Mouse (Mus musculus) T-helper 17 cell (primary cell): ENCODE results near the gene Ubn2.
"Not testable (repeated sequence)": the region's sequence is repeated elsewhere in the genome, so short reads cannot be mapped to it uniquely, and the experiment has no call there.

Experiments used
- in situ Hi-C, 2 experiments: fragments of 300-600 bp; cut with MboI, MseI; formaldehyde crosslinking; loops; 1 replicate in 1 of 2; 2 replicates in 1 of 2; pipeline ENCODE4 v1.15.1; 2025; ENCODE audit warnings: high pct_unique_total_duplicates in 2 of 2

The Ubn2 gene

DNA sequence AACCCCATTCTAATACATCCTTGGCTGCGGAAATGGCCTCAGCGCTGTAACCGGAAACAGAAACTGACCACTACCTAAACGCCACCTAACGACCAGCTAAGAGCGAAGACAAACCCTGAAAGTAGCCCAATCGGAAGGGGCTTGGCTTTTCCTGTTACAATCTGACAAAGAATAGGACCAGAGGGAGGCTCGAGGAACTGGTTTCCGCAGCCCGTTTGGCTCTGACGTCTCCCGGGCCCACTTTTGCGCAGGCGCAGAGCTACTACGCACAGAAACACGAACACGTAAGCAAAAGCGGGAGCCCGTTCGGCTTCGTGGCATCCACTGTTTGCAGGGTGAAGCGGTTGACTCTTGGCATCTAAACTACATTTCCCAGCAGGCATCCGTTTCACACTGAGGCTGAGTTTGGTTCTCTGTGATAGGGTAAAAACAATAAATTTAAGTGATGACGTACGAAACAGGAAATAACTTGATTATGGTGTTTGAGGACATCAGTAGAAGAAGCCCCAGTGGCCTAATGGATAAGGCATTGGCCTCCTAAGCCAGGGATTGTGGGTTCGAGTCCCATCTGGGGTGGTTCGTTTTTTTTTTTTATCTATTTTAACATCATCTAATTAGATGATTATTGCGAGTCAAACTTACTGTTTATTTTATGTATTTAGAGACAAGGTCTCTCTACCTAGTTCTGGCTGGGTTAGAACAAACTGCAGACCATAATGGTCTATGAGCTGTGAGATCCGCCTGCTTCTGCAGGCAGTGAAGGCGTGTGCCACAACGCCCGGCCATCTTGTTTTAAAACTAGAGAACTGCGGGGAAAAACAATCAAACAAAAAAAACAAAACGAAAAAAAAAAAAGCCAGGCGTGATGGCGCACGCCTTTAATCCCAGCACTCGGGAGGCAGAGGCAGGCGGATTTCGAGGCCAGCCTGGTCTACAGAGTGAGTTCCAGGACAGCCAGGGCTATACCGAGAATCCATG is 100.0 kb downstream of the Ubn2 start, which contains the start of gene Fmc1:
TSS of gene Fmc1 (plus strand) at position 75 of the 978 bp plus-strand sequence.
- in situ Hi-C loops: loop anchor here in 1 of 2 experiments (5.0 kb wide), 1 partner anchor 151 kb away; the partner anchor contains the start of gene Ttc26

- in situ Hi-C loops: loop anchor here in 1 of 2 experiments (5.0 kb wide), 1 partner anchor 153 kb away; the partner anchor contains the start of gene Ttc26
Observed at GRCm38 (mm10) chr6:38534640-38535365, 101.1 kb downstream of the Ubn2 start.

DNA sequence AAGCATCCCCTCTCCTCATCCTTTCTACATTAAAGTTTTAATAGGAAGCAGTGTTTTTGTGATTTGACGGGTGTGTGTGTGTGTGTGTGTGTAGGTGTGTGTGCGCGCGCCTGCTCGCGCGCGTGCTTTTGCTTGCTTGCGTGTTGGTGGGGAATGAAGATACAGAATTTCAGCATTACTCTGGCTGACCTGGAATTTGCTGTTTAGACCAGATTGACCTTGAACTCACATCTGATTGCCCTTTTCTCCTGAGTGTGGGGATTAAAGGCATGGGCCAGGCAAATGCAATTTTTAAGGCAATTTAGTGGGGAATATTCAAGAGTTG is 101.6 kb downstream of the Ubn2 start:
- in situ Hi-C loops: no loop called here

DNA sequence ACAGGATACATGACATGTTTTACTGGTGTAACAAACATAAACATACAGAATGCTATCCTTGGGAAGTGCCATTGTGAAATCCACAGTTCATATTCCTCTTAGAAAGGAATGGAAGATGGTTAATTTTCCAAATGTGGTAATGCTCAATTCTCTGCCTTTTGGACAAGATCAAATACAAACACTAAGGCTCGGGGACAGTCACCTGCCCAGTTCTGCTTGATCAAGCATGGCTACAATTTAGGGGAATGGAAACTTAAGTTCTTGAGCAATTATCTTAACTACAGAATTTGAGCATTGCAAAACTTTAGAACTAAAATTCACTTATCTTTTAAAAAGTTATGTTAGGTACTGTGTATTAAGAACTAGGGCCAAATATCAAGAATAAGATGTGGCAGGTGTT is 102.0 kb downstream of the Ubn2 start:
- in situ Hi-C loops: no loop called here

- in situ Hi-C loops: not testable (repeated sequence)
Observed at GRCm38 (mm10) chr6:38544141-38544540, 110.4 kb downstream of the Ubn2 start.

DNA sequence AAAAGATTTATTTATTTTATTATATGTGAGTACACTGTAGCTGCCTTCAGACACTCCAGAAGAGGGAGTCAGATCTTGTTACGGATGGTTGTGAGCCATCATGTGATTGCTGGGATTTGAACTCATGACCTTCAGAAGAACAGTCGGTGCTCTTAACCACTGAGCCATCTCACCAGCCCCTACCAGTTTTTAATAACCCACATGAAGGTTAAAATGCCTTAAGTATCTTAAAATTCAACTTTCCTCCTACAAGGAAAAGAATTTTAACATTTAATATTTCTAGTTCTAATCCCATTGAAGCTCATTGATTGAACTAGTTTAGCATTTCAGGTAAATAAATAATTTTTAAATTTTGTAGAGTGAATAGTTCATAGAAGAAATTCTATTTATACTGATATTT is 113.3 kb downstream of the Ubn2 start:
- in situ Hi-C loops: not testable (repeated sequence)

DNA sequence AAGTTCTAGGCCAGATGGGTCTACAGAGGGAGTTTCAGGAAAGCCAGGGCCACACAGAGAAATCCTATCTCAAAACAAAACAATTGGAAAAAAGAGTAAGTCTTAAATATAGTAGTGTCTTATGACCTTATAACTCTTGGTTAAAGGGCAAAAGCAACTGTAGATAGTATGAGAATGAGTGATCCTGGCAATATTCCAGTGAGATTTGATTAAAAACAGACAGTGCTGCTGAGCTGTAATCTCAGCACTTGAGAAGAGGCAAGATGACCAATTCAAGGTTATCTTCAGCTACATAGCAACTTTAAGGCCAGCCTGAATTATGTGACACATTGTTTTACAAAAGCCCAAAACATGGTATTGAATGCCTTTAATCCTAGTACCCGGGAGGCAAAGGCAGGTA is 114.0 kb downstream of the Ubn2 start:
- in situ Hi-C loops: no loop called here

DNA sequence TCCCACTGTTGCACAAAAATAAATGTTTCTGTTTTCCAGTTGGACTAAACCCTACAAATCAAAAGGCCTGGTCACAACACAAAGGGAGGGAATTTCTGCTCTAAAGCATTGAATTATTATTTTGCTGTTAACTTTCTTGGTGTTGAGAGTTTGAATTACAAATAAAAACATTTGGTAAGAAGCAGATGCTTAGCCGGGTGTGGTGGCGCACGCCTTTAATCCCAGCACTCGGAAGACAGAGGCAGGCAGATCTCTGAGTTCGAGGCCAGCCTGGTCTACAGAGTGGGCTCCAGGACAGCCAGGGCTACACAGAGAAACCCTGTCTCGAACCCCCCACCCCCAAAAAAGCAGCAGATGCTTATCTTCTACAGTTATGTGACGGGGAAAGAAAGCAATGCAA is 114.8 kb downstream of the Ubn2 start:
- in situ Hi-C loops: not testable (repeated sequence)

- in situ Hi-C loops: not testable (repeated sequence)
Observed at GRCm38 (mm10) chr6:38549840-38550239, 116.1 kb downstream of the Ubn2 start.

DNA sequence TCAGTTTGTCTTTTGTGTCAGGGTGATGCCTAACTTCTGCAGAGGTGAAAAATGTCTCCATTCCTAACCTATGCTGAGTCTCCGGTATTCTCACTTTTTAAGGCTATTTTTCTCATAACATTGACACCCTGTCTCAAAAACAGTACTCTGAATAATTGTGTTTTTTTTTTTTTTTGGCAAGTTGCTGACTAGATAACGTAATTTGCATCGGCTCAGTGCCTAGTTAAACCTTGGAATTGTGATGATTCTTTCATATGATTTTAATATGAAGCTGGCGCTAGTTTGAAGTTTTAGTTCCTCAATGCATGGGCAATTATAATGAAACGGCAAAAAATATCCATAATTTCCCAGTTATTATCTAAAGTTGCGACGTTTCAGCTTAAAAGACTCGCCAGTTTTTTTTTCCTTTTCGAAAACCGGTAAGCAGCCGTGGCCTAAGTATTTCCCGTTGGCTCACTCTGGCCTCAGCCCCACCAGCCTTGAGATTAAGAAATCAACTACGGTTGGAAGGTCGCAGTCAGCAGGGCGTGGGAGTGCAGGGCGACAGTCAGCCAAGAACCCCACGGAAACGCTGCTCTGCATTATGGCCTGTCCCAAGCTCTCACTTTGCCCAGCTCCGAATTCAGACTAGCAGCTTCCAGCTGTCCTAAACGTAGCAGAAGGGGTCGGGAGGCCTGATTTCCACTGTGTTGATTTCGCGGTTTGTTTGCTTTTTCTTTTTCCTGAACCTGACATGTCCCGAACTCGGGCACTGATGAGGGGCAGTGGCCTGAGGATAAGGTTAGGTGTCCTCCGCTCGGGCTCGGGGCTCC is 116.7 kb downstream of the Ubn2 start:
- in situ Hi-C loops: no loop called here

DNA sequence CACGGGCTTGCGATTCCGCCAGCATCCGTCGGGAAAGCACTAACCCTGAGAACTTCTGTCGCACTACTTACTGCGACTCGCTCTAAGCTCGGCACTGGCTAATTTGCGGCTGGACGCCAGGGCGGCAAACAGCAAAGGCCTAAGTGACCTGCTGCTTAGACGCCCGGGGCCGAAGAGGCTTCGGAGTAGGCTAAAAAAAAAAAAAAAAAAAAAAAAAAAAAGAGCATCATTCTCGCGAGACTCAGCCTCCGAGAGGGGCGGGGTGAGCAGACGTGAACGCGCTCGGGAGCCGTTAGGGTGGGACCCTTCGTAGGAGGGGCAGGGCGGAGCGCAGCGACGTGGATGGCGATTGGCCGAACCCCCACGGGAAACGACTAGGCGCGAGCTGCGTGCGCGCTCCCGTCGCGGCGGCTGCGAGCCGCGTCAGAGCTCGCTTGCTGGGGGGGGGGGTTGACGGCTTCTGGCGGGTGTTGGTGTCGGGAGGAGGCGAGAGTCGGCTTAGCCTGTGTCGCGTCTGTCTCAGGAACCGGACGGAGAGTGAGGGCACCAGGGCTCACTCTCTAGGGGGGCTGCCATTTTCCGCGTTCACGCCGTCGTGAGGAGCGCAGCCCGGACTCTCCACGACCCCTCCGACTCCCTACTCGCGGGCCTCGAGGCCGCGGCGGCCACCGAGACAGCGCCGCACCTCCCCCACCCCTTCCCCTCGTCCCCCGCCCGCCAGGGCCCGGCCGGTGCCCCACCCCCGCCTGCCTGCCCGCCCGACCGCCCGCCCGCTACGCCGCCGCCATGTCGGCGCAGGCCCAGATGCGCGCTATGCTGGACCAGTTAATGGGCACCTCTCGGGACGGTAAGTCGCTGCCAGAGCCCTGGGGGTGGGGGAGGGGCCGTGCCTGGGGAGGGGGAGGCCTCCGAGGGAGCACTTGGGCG is 117.6 kb downstream of the Ubn2 start, which contains the start of gene Luc7l2:
TSS of gene Luc7l2 (plus strand) at position 273 of the 927 bp plus-strand sequence.
- in situ Hi-C loops: no loop called here

GRCm38 (mm10) chr6:38551989-38552635 is 118.4 kb downstream of the Ubn2 start:
- in situ Hi-C loops: no loop called here

DNA sequence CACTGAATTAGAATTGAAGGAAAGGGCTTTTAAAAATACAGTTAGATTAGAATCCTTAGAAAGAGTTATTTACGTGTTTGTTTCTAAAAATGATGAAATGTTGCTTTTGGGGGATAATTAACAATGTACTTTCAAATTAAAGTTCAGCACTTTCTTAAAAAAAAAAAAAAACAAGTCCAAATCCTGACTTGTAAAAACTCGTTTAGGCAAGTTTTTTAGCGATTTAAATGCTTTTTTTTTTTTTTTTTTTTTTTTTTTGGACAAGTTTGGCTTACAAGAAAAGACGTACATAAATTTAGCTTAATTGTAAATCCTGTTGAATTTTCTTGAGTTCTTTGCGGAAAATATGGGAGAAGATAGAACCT is 118.9 kb downstream of the Ubn2 start:
- in situ Hi-C loops: no loop called here
